Mouse (Mus musculus) C2C12 (cell line): ENCODE results near the gene Thrap3. TPM values are rescaled to one million over a fixed set of nuclear protein-coding genes. Genes with fewer than 3 reads are reported as not detected.
"Not testable (repeated sequence)": the region's sequence is repeated elsewhere in the genome, so short reads cannot be mapped to it uniquely, and the experiment has no call there.

Experiments used
- H3K27me3 ChIP-seq: one replicate; pipeline ENCODE4 v1.6.1; 2011; ENCODE audit not compliant: control insufficient read depth, insufficient read depth, insufficient read length
- H3K36me3 ChIP-seq: one replicate; pipeline ENCODE4 v1.6.1; 2011; ENCODE audit not compliant: control insufficient read depth, insufficient read depth
- H3K4me3 ChIP-seq: one replicate; pipeline ENCODE4 v1.5.1; 2011; ENCODE audit warnings: mild to moderate bottlenecking, control low read depth; ENCODE audit not compliant: poor library complexity, insufficient read depth, severe bottlenecking
- H3K79me2 ChIP-seq: one replicate; pipeline ENCODE4 v1.6.1; 2011; ENCODE audit not compliant: control insufficient read depth, insufficient read depth
- H3K79me3 ChIP-seq: one replicate; pipeline ENCODE4 v1.6.1; 2011; ENCODE audit warnings: low read depth, control low read depth
- H3ac ChIP-seq: one replicate; pipeline ENCODE3; 2011; ENCODE audit warnings: low read depth; ENCODE audit not compliant: control insufficient read depth, insufficient read length
- CEBPB ChIP-seq: IDR thresholded peaks from one replicate; pipeline ENCODE4 v1.6.1; 2011; ENCODE audit warnings: low read depth, mild to moderate bottlenecking, control low read depth, moderate library complexity
- CTCF ChIP-seq: IDR thresholded peaks from one replicate; pipeline ENCODE4 v1.5.1; 2011; ENCODE audit not compliant: control insufficient read depth, insufficient read depth, insufficient read length
- FOSL1 ChIP-seq: IDR thresholded peaks from one replicate; pipeline ENCODE4 v1.8.0; 2011; ENCODE audit warnings: mild to moderate bottlenecking, low read length; ENCODE audit not compliant: poor library complexity, insufficient read depth, severe bottlenecking
- MAX ChIP-seq: IDR thresholded peaks from one replicate; pipeline ENCODE4 v1.6.1; 2011; ENCODE audit warnings: mild to moderate bottlenecking, control low read depth
- MYOD1 ChIP-seq: IDR thresholded peaks from one replicate; pipeline ENCODE4 v1.6.1; 2011; ENCODE audit warnings: low read depth; ENCODE audit not compliant: control insufficient read depth, insufficient read length
- MYOG ChIP-seq: IDR thresholded peaks from one replicate; pipeline ENCODE4 v1.6.1; 2011; ENCODE audit not compliant: control insufficient read depth, insufficient read length; ENCODE audit errors: extremely low read depth
- USF1 ChIP-seq: IDR thresholded peaks from one replicate; pipeline ENCODE4 v1.6.1; 2011; ENCODE audit warnings: low read depth, mild to moderate bottlenecking, control low read depth, moderate library complexity
- polyA plus RNA-seq: library from polyadenylated mRNA; unstranded; fragments of >200 nt; fragmentation: generic; extraction: Trizol; gene quantifications from one replicate; pipeline ENCODE4 v1.2.1, GENCODE M21; 2012; ENCODE audit warnings: missing spikeins

The Thrap3 gene
- polyA plus RNA-seq, 1 experiment, result 85.7 TPM

DNA sequence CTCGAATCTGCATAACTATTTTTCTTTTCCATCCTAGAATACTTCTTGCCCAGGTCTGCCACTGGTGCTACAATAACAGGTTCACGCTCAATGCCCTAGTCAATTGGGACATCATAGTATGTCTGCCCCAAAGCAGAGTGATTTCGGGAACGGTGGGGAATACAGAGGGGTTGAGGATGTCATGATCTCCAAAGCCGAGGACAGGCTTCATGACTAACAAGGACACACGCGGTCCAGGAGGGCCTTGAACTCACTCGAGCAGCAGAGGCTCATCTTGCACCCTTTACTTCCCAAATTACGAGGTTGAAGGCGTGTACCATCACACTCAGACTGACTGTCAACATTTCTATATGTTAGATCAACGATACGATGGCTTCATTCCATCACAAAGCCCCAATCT, 24.1 kb upstream of the Thrap3 start:
- H3K79me2 ChIP-seq, result no peaks in the 10 kb centered on the region
- H3K36me3 ChIP-seq, result peaks cover 20% of the 10 kb centered on the region
- H3K79me3 ChIP-seq, result no peaks in the 10 kb centered on the region
- H3K4me3 ChIP-seq, result no peak overlapping the region
- TF ChIP-seq USF1 (no peak), CTCF (no peak), CEBPB (no peak), MYOG (no peak), MAX (no peak), FOSL1 (no peak), MYOD1 (no peak)
- H3K27me3 ChIP-seq, result no peaks in the 10 kb centered on the region
- no peak overlapping the region for H3ac ChIP-seq

DNA sequence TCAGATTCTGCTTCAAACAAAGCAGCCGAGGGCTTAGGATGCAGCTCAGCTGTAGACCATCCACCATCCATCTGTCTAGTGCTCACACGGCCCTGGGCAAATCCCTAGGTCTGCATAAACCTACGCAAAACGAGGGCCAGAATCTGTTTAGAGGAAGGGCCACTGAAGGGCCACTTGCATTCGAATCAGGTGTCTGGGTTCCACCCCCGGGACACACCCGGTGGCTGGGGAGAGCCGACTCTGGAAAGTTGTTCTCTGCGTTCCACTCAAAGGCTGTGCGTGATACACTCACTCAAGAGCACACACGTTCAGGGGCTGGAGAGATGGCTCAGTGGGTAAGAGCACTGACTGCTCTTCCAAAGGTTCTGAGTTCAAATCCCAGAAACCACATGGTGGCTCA, 20.1 kb upstream of the Thrap3 start:
- Histone ChIP-seq H3K79me2 (no peaks in the 10 kb centered on the region), H3K27me3 (no peaks in the 10 kb centered on the region), H3K36me3 (no peaks in the 10 kb centered on the region), H3ac (no peak overlapping the region), H3K79me3 (no peaks in the 10 kb centered on the region), H3K4me3 (no peak overlapping the region)
- TF ChIP-seq MAX, result no peak
- TF ChIP-seq MYOD1, result no peak
- TF ChIP-seq CEBPB, result no peak
- no peak for TF ChIP-seq CTCF
- no peak for TF ChIP-seq MYOG
- TF ChIP-seq FOSL1, result no peak
- no peak for TF ChIP-seq USF1

- H3K27me3 ChIP-seq, result no peaks in the 10 kb centered on the region
- no peaks in the 10 kb centered on the region for H3K79me3 ChIP-seq
- no peaks in the 10 kb centered on the region for H3K79me2 ChIP-seq
- H3K4me3 ChIP-seq, result no peak overlapping the region
- H3ac ChIP-seq, result no peak overlapping the region
- TF ChIP-seq USF1, result no peak
- TF ChIP-seq FOSL1, result no peak
- no peak for TF ChIP-seq MAX
- TF ChIP-seq MYOD1, result no peak
- no peaks in the 10 kb centered on the region for H3K36me3 ChIP-seq
Measured at GRCm38 (mm10) chr4:126220045-126220444, 17.5 kb upstream of the Thrap3 start.

DNA sequence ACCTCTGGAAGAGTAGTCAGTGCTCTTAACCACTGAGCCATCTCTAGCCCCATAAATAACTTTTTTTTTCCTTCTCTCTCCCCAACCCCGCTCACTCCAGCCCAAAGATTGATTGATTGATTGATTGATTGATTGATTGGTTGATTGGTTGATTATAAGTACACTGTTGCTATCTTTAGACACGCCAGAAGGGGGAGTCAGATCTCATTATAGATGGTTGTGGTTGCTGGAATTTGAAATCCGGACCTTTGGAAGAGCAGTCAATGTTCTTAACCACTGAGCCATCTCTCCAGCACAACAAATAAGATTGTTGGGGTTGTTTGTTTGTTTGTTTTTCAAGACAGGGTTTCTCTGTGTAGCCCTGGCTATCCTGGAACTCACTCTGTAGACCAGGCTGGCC, 17.0 kb upstream of the Thrap3 start:
- H3K79me3 ChIP-seq, H3K4me3 ChIP-seq, H3K36me3 ChIP-seq, H3K79me2 ChIP-seq, H3ac ChIP-seq, H3K27me3 ChIP-seq: not testable (repeated sequence)

GRCm38 (mm10) chr4:126217771-126218170, 15.2 kb upstream of the Thrap3 start:
- Histone ChIP-seq H3ac (no peak overlapping the region), H3K79me2 (no peaks in the 10 kb centered on the region), H3K79me3 (no peaks in the 10 kb centered on the region), H3K36me3 (no peaks in the 10 kb centered on the region), H3K27me3 (no peaks in the 10 kb centered on the region), H3K4me3 (no peak overlapping the region)
- TF ChIP-seq CTCF, result no peak
- no peak for TF ChIP-seq MYOG
- no peak for TF ChIP-seq FOSL1
- TF ChIP-seq MYOD1, result no peak
- TF ChIP-seq USF1, result no peak

- Histone ChIP-seq H3K79me3 (peaks cover 1% of the 10 kb centered on the region), H3K4me3 (no peak overlapping the region), H3K27me3 (no peaks in the 10 kb centered on the region), H3K79me2 (peaks cover 3% of the 10 kb centered on the region), H3ac (no peak overlapping the region), H3K36me3 (no peaks in the 10 kb centered on the region)
- TF ChIP-seq CTCF (no peak), USF1 (no peak), MAX (no peak), FOSL1 (no peak), MYOG (no peak), CEBPB (no peak), MYOD1 (no peak)
Measured at GRCm38 (mm10) chr4:126207081-126207480, 4.5 kb upstream of the Thrap3 start.
